In genomic region chr7:75329740-75330142, GRCm38 (mm10) we compare ENCODE assay signal across 12 mouse cellular contexts. TPM values are rescaled to one million over a fixed set of nuclear protein-coding genes. Genes with fewer than 3 reads are reported as not detected.
DNase-seq lines count a peak whose midpoint lies in the region; ATAC-seq lines count a peak whose summit lies in the region.
"Had no signal": no experiment of that assay in that cellular context is flagged by ENCODE, and none has a peak within 500 bp of the region (broad histone marks: within the 10 kb centered on the region; RNA-seq: fewer than 3 reads in every experiment).

No protein-coding gene starts in this region.

- no peak overlapping the region for H3K27ac ChIP-seq in forebrain, embryonic 16.5 days (ENCODE audit: low read length)
- H3K27ac ChIP-seq in midbrain, embryonic 16.5 days (ENCODE audit: low read length) = peak overlapping the region; percentile 43; the same call in 1 of the 2 replicates
- no peak overlapping the region for H3K27ac ChIP-seq in heart, embryonic 11.5 days (ENCODE audit: low read depth, low read length)
- H3K27ac ChIP-seq in embryonic facial prominence, embryonic 10.5 days (replicated peaks) = no peak overlapping the region
- H3K27ac ChIP-seq: limb, embryonic 12.5 days had no signal

- H3K36me3 ChIP-seq in forebrain, embryonic 16.5 days (ENCODE audit: control insufficient read depth, insufficient read depth) = no peaks in the 10 kb centered on the region
- no peaks in the 10 kb centered on the region for H3K36me3 ChIP-seq in midbrain, embryonic 16.5 days (ENCODE audit: control insufficient read depth, insufficient read depth, low read length)
- no peaks in the 10 kb centered on the region for H3K36me3 ChIP-seq in heart, embryonic 11.5 days (ENCODE audit: control insufficient read depth, insufficient read depth, low read length)
- H3K36me3 ChIP-seq in embryonic facial prominence, embryonic 10.5 days (replicated peaks) = no peaks in the 10 kb centered on the region
- H3K36me3 ChIP-seq: heart, embryonic 12.5 days; limb, embryonic 12.5 days had no signal

- H3K9me3 ChIP-seq in forebrain, embryonic 16.5 days (ENCODE audit: control insufficient read depth, low read length) = no peaks in the 10 kb centered on the region
- H3K9me3 ChIP-seq in midbrain, embryonic 16.5 days (replicated peaks; ENCODE audit: control insufficient read depth, low read length, poor library complexity, severe bottlenecking) = no peaks in the 10 kb centered on the region
- no peaks in the 10 kb centered on the region for H3K9me3 ChIP-seq in heart, embryonic 11.5 days (replicated peaks; ENCODE audit: control insufficient read depth, low read length)
- H3K9me3 ChIP-seq in embryonic facial prominence, embryonic 10.5 days = no peaks in the 10 kb centered on the region
- H3K9me3 ChIP-seq: heart, embryonic 12.5 days; limb, embryonic 12.5 days had no signal

- DNase-seq in brain, adult 2 months (ENCODE audit: low read depth, low spot score) = peak; percentile 98
- DNase-seq in embryonic facial prominence, embryonic 10.5 days (ENCODE audit: low spot score) = no peak
- no peak for DNase-seq in T-cell, adult 2 months (ENCODE audit: low spot score)
- DNase-seq: kidney, postnatal 36 days had no signal

- H3K27me3 ChIP-seq in forebrain, embryonic 16.5 days (replicated peaks; ENCODE audit: control insufficient read depth, insufficient read depth, low read length) = no peaks in the 10 kb centered on the region
- no peaks in the 10 kb centered on the region for H3K27me3 ChIP-seq in midbrain, embryonic 16.5 days (ENCODE audit: control insufficient read depth, insufficient read depth, low read depth, low read length)
- H3K27me3 ChIP-seq in heart, embryonic 11.5 days (ENCODE audit: control insufficient read depth, insufficient read depth, low read length) = no peaks in the 10 kb centered on the region
- H3K27me3 ChIP-seq in embryonic facial prominence, embryonic 10.5 days (replicated peaks; ENCODE audit: low read depth, poor library complexity, severe bottlenecking) = no peaks in the 10 kb centered on the region
- H3K27me3 ChIP-seq: heart, embryonic 12.5 days; limb, embryonic 12.5 days had no signal

- H3K9ac ChIP-seq in forebrain, embryonic 16.5 days (replicated peaks; ENCODE audit: low read depth, low read length) = no peak overlapping the region
- no peak overlapping the region for H3K9ac ChIP-seq in midbrain, embryonic 16.5 days (ENCODE audit: low read depth, low read length)
- no peak overlapping the region for H3K9ac ChIP-seq in heart, embryonic 11.5 days (ENCODE audit: low read depth, low read length)
- H3K9ac ChIP-seq: heart, embryonic 12.5 days; limb, embryonic 12.5 days had no signal

- no peak overlapping the region for H3K4me2 ChIP-seq in forebrain, embryonic 16.5 days (ENCODE audit: low read length)
- H3K4me2 ChIP-seq in midbrain, embryonic 16.5 days (ENCODE audit: low read length) = no peak overlapping the region
- H3K4me2 ChIP-seq in heart, embryonic 11.5 days = no peak overlapping the region
- H3K4me2 ChIP-seq: heart, embryonic 12.5 days; limb, embryonic 12.5 days had no signal

- WGBS in forebrain, embryonic 16.5 days = 34% methylated on average over 3 of the region's 3 CpGs
- WGBS in midbrain, embryonic 16.5 days = 43% methylated on average over 3 of the region's 3 CpGs
- 72% methylated on average over 3 of the region's 3 CpGs for WGBS in heart, embryonic 11.5 days (ENCODE audit: insufficient replicate concordance)
- 76% methylated on average over 3 of the region's 3 CpGs for WGBS in embryonic facial prominence, embryonic 10.5 days

- peaks cover 14% of the 10 kb centered on the region for H3K4me1 ChIP-seq in forebrain, embryonic 16.5 days (replicated peaks; ENCODE audit: control insufficient read depth, insufficient read depth, low read length)
- peaks cover 13% of the 10 kb centered on the region for H3K4me1 ChIP-seq in midbrain, embryonic 16.5 days (ENCODE audit: control insufficient read depth, insufficient read depth, low read length)
- no peaks in the 10 kb centered on the region for H3K4me1 ChIP-seq in heart, embryonic 11.5 days (ENCODE audit: control insufficient read depth, insufficient read depth, low read length)
- H3K4me1 ChIP-seq in embryonic facial prominence, embryonic 10.5 days = peaks cover 8% of the 10 kb centered on the region; the same call in 1 of the 2 replicates
- H3K4me1 ChIP-seq: heart, embryonic 12.5 days had no signal

- no peak overlapping the region for H3K4me3 ChIP-seq in forebrain, embryonic 16.5 days (replicated peaks; ENCODE audit: low read length)
- no peak overlapping the region for H3K4me3 ChIP-seq in midbrain, embryonic 16.5 days (ENCODE audit: low read depth, low read length)
- no peak overlapping the region for H3K4me3 ChIP-seq in heart, embryonic 11.5 days (ENCODE audit: low read depth, low read length)
- no peak overlapping the region for H3K4me3 ChIP-seq in embryonic facial prominence, embryonic 10.5 days
- H3K4me3 ChIP-seq: erythroblast, embryonic 14.5 days; heart, embryonic 12.5 days; limb, embryonic 12.5 days had no signal

- ATAC-seq in cerebellum, adult (ENCODE audit: insufficient number of reproducible peaks, low FRiP score, low TSS enrichment) = peak; percentile 99
- ATAC-seq in forebrain, embryonic 16.5 days = peak; percentile 66
- ATAC-seq in midbrain, embryonic 16.5 days = peak; percentile 21; the same call in 1 of the 2 replicates
- no peak for ATAC-seq in heart, embryonic 11.5 days (replicated peaks; ENCODE audit: insufficient number of reproducible peaks, low FRiP score, low TSS enrichment)
- ATAC-seq: inflammation-experienced regulatory T-cells, adult 6 months had no signal

RNA-seq across cellular contexts. Expression of gene Sv2b, which starts 20.7 kb away (rescaled TPM):
- 12.8 and 14.0 TPM in 2 replicates for polyA plus RNA-seq in forebrain, embryonic 16.5 days (2015; fragmentation: Nextera tagmentation; extraction: Ambion mirVana)
- 9.9 and 10.4 TPM in 2 replicates for polyA plus RNA-seq in midbrain, embryonic 16.5 days (2015; fragmentation: Nextera tagmentation; extraction: Ambion mirVana)
- polyA plus RNA-seq in heart, embryonic 11.5 days (2014; fragmentation: Nextera tagmentation; extraction: Ambion mirVana) = 0.79 and 1.00 TPM in 2 replicates
- 0.69 and 0.70 TPM in 2 replicates for polyA plus RNA-seq in embryonic facial prominence, embryonic 10.5 days (2016; fragmentation: Nextera tagmentation; extraction: Ambion mirVana)
- polyA plus RNA-seq: erythroblast, embryonic 14.5 days; inflammation-experienced regulatory T-cells, adult 6 months had no signal
